Mouse (Mus musculus) myocyte (in vitro differentiated cells): ENCODE results near the gene Hoxb9.

Source experiments
- CEBPB ChIP-seq: IDR thresholded peaks from 2 replicates; pipeline ENCODE4 v1.6.1; 2011; ENCODE audit warnings: mild to moderate bottlenecking, moderate library complexity; ENCODE audit not compliant: poor library complexity, insufficient read depth, severe bottlenecking
- TCF12 ChIP-seq: IDR thresholded peaks from one replicate; pipeline ENCODE4 v1.6.1; 2011; ENCODE audit warnings: mild to moderate bottlenecking, control low read depth; ENCODE audit not compliant: poor library complexity, insufficient read depth, severe bottlenecking

DNA sequence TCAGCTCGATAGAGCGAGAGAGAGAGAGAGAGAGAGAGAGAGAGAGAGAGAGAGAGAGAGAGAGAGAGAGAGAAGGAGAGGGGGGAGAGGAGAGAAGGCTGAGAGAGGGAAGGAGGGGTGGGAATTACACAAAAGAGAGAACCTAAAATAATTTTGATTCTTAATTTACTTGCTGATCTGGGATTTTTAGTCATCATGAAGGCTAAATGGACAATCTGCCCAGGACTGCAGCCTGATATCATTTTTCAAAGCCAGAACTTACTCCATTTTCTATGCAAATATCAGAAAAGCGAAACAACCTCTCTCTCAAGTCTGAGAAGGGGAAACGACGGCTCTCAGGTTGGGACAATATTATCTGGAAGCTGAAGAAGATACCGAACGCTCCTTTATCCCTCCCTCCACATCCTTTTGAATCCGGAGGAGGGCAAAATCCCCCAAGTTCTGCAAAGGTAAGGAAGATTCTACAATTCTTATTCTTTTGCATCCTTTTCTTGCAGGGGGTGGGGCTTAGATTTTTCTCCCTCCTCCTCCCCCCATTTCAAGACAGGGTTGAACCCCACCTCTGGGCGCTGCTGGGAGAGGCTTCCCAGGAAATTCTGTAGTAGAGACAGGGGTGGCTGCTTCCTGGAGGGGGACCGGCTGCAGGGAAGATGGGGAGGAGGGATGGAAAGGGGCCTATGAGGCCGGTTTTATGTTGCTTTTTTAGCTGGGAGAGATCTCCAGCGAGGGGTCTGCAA lies 21.5 kb downstream of the Hoxb9 start:
- TF ChIP-seq TCF12 = no peak
- TF ChIP-seq CEBPB = no peak
